26 mouse cellular contexts compared by ENCODE assay signal in genomic region chr7:67877587-67877986, GRCm38 (mm10).
DNase-seq lines count a peak whose midpoint lies in the region; ATAC-seq and TF ChIP-seq lines count a peak whose summit lies in the region.
"Had no signal": no experiment of that assay in that cellular context is flagged by ENCODE, and none has a peak within 500 bp of the region (broad histone marks: within the 10 kb centered on the region; RNA-seq: fewer than 3 reads in every experiment).

No protein-coding gene starts in this region.

- H3K4me1 ChIP-seq in heart, embryonic 11.5 days (ENCODE audit: control insufficient read depth, insufficient read depth, low read length) = peaks cover 4% of the 10 kb centered on the region
- no peaks in the 10 kb centered on the region for H3K4me1 ChIP-seq in midbrain, embryonic 10.5 days
- H3K4me1 ChIP-seq in stomach, postnatal 0 days (replicated peaks; ENCODE audit: control insufficient read depth, insufficient read depth) = no peaks in the 10 kb centered on the region
- H3K4me1 ChIP-seq: embryonic facial prominence, embryonic 12.5 days; embryonic facial prominence, embryonic 15.5 days had no signal

- peak; percentile 8 to 20 for DNase-seq in heart, postnatal 10 days
- DNase-seq in 3T3-L1 (ENCODE audit: low read depth, low spot score) (peak; percentile 61), NIH3T3 (ENCODE audit: low read depth) (peak; percentile 40)
- DNase-seq in skeletal muscle tissue, adult 2 months (ENCODE audit: low read depth, low spot score) = peak; percentile 16
- DNase-seq in midbrain, embryonic 10.5 days (ENCODE audit: low spot score) = no peak
- no peak for DNase-seq in stomach, postnatal 0 days (ENCODE audit: low spot score)
- DNase-seq: adrenal gland, adult 2 months; adrenal gland, postnatal 14 days; cerebellum, adult 11 months; cerebellum, adult 2 months; cerebellum, adult 9-11 months; cerebellum, postnatal 25 days; forebrain, postnatal 0 days; gastrocnemius, postnatal 10 days; heart, adult 11 months; heart, postnatal 4 days had no signal

- TF ChIP-seq EP300 in stomach, postnatal 0 days (optimal IDR thresholded peaks at IDR 0.05) = no peak

- no peak overlapping the region for H3K27ac ChIP-seq in heart, embryonic 11.5 days (ENCODE audit: low read depth, low read length)
- H3K27ac ChIP-seq in midbrain, embryonic 10.5 days (replicated peaks) = no peak overlapping the region
- H3K27ac ChIP-seq in stomach, postnatal 0 days (replicated peaks) = no peak overlapping the region
- H3K27ac ChIP-seq: embryonic facial prominence, embryonic 12.5 days; embryonic facial prominence, embryonic 15.5 days; heart, embryonic 15.5 days; hindbrain, embryonic 14.5 days; hindbrain, postnatal 0 days had no signal

- no peak overlapping the region for H3K9ac ChIP-seq in heart, embryonic 11.5 days (ENCODE audit: low read depth, low read length)
- H3K9ac ChIP-seq in stomach, postnatal 0 days (ENCODE audit: low read length) = no peak overlapping the region
- H3K9ac ChIP-seq: embryonic facial prominence, embryonic 12.5 days; embryonic facial prominence, embryonic 15.5 days; forebrain, postnatal 0 days; heart, embryonic 12.5 days; heart, embryonic 15.5 days; hindbrain, embryonic 14.5 days had no signal

- no peaks in the 10 kb centered on the region for H3K27me3 ChIP-seq in heart, embryonic 11.5 days (ENCODE audit: control insufficient read depth, insufficient read depth, low read length)
- no peaks in the 10 kb centered on the region for H3K27me3 ChIP-seq in midbrain, embryonic 10.5 days (ENCODE audit: low read depth, poor library complexity, severe bottlenecking)
- H3K27me3 ChIP-seq in stomach, postnatal 0 days (ENCODE audit: control insufficient read depth, insufficient read depth, low read length) = no peaks in the 10 kb centered on the region
- H3K27me3 ChIP-seq: embryonic facial prominence, embryonic 12.5 days; embryonic facial prominence, embryonic 15.5 days; heart, embryonic 12.5 days; heart, embryonic 15.5 days had no signal

- no peaks in the 10 kb centered on the region for H3K9me3 ChIP-seq in heart, embryonic 11.5 days (replicated peaks; ENCODE audit: control insufficient read depth, low read length)
- no peaks in the 10 kb centered on the region for H3K9me3 ChIP-seq in midbrain, embryonic 10.5 days (replicated peaks)
- H3K9me3 ChIP-seq in stomach, postnatal 0 days (ENCODE audit: control insufficient read depth, low read length) = no peaks in the 10 kb centered on the region
- H3K9me3 ChIP-seq: embryonic facial prominence, embryonic 12.5 days; embryonic facial prominence, embryonic 15.5 days; heart, embryonic 12.5 days; heart, embryonic 15.5 days had no signal

- 72% methylated on average over 3 of the region's 3 CpGs for WGBS in heart, embryonic 11.5 days (ENCODE audit: insufficient replicate concordance)
- 84% methylated on average over 3 of the region's 3 CpGs for WGBS in midbrain, embryonic 10.5 days
- 75% methylated on average over 3 of the region's 3 CpGs for WGBS in stomach, postnatal 0 days

- intact Hi-C loops in heart, postnatal 10 days (cut with DNase I) = no loop called here

- no peaks in the 10 kb centered on the region for H3K36me3 ChIP-seq in heart, embryonic 11.5 days (ENCODE audit: control insufficient read depth, insufficient read depth, low read length)
- H3K36me3 ChIP-seq in midbrain, embryonic 10.5 days = no peaks in the 10 kb centered on the region
- H3K36me3 ChIP-seq in stomach, postnatal 0 days (ENCODE audit: control insufficient read depth, insufficient read depth, low read length) = no peaks in the 10 kb centered on the region
- H3K36me3 ChIP-seq: embryonic facial prominence, embryonic 12.5 days; embryonic facial prominence, embryonic 15.5 days; heart, embryonic 12.5 days; heart, embryonic 15.5 days had no signal

- no peak for TF ChIP-seq CTCF in stomach, postnatal 0 days (IDR thresholded peaks at IDR 0.05; ENCODE audit: low read depth)

- no peak for ATAC-seq in heart, embryonic 11.5 days (replicated peaks; ENCODE audit: insufficient number of reproducible peaks, low FRiP score, low TSS enrichment)
- no peak for ATAC-seq in stomach, postnatal 0 days (ENCODE audit: low FRiP score, low TSS enrichment)
- ATAC-seq: CD4-positive, CD25-positive, alpha-beta regulatory T cell, adult 4 months; forebrain, embryonic 14.5 days; forebrain, postnatal 0 days; hindbrain, postnatal 0 days; inflammation-experienced regulatory T-cells, adult 6 months had no signal

- H3K4me2 ChIP-seq in heart, embryonic 11.5 days = no peak overlapping the region
- no peak overlapping the region for H3K4me2 ChIP-seq in stomach, postnatal 0 days (replicated peaks; ENCODE audit: low read depth)
- H3K4me2 ChIP-seq: embryonic facial prominence, embryonic 12.5 days; embryonic facial prominence, embryonic 15.5 days; heart, embryonic 12.5 days; heart, embryonic 15.5 days; hindbrain, embryonic 14.5 days had no signal

- no peak overlapping the region for H3K4me3 ChIP-seq in heart, embryonic 11.5 days (ENCODE audit: low read depth, low read length)
- no peak overlapping the region for H3K4me3 ChIP-seq in midbrain, embryonic 10.5 days
- H3K4me3 ChIP-seq in stomach, postnatal 0 days (ENCODE audit: low read depth, low read length) = no peak overlapping the region
- H3K4me3 ChIP-seq: embryonic facial prominence, embryonic 12.5 days; embryonic facial prominence, embryonic 15.5 days; heart, embryonic 12.5 days; heart, embryonic 15.5 days had no signal

Comparison
In these comparisons a context has a peak if more than half of its experiments do, and no peak if none do; other contexts are left out.
1. DNase-seq: peak in heart, postnatal 10 days (2 of 2), 3T3-L1 (single experiment), NIH3T3 (single experiment) and skeletal muscle tissue, adult 2 months (single experiment); none in midbrain, embryonic 10.5 days (single experiment) and stomach, postnatal 0 days (single experiment).